Mouse (Mus musculus): ENCODE results near the gene 2610021A01Rik. TPM values are rescaled to one million over a fixed set of nuclear protein-coding genes. Genes with fewer than 3 reads are reported as not detected.
A peak's percentile ranks its signal among the peaks of the same experiment; 100 is the strongest.
"Not testable (repeated sequence)": the region's sequence is repeated elsewhere in the genome, so short reads cannot be mapped to it uniquely, and the experiment has no call there.

Gene 2610021A01Rik
- total RNA-seq (2014; rRNA removed) (6.8 and 10.0 TPM in 2 replicates), polyA plus RNA-seq (2012; rRNA removed) (2.1 and 2.3 TPM in 2 replicates)

DNA sequence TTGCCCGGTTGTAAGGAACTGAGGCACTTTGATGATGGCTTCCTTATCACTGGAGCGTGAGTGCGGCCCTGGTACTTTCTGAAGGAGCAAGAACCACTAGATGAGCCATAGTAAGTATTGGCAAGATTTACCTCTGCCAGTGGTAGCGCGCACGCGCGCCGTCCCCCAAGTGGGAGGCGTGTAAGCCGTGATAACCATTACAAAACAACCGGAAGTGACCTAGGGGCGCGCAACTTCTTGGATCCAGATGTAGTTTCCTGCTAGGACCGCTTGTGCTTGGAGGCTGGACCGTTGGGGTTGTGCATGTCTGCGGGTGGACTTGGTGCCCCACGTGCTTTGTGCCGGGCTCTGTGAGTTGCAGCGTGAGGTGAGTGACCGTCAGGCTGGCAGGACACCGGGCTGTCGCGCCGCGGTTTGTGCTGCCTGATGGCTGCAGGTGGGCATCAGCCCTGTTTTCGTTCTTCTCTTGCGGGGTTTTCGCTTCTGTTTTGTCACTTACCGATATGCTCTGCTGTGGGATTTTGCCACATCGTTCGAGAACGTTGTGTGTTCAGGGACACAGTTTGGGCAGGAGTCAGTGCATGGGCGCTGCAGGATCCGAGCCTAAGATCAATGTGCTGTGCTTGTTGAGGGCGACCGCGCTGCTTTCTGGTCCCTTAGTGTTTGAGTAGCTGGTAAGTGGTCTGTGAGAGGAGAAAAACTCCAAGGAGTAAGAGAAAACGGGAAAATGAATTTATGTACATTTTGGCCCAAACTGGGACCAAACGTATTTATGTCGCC is at the start of gene 2610021A01Rik:
Gene 2610021A01Rik (plus strand): TSS at position 197 of the 780 bp plus-strand sequence.
- H3K79me2 ChIP-seq (ENCODE audit: control insufficient read depth, insufficient read depth, low read length) = no peaks in the 10 kb centered on the region
- peak within 1 kb of the TSS; percentile 71 for H3K27ac ChIP-seq (replicated peaks; ENCODE audit: insufficient read depth, low read depth, low read length)
- H3K36me3 ChIP-seq (ENCODE audit: control insufficient read depth, insufficient read depth, low read length) = no peaks in the 10 kb centered on the region; the same call in 1 of the 2 replicates
- peaks cover 3% of the 10 kb centered on the region for H3K4me1 ChIP-seq (ENCODE audit: control insufficient read depth, insufficient read depth, low read length)
- peak within 1 kb of the TSS; percentile 61 for H3K9ac ChIP-seq (ENCODE audit: low read depth, low read length)
- peak; percentile 96 for DNase-seq (ENCODE audit: extremely low read depth, low read depth, low spot score)
- H3K27me3 ChIP-seq (ENCODE audit: control insufficient read depth, insufficient read depth, low read length) = no peaks in the 10 kb centered on the region
- peak within 1 kb of the TSS; percentile 65 for H3K4me3 ChIP-seq (ENCODE audit: insufficient read depth, low read depth, low read length)
- WGBS = under 1% methylated on average over 41 of the region's 41 CpGs
- TF ChIP-seq CTCF (IDR thresholded peaks at IDR 0.05; ENCODE audit: low read depth, low read length) (no peak), POLR2A (IDR thresholded peaks at IDR 0.05; ENCODE audit: extremely low read depth, insufficient read depth, low read length) (no peak)

DNA sequence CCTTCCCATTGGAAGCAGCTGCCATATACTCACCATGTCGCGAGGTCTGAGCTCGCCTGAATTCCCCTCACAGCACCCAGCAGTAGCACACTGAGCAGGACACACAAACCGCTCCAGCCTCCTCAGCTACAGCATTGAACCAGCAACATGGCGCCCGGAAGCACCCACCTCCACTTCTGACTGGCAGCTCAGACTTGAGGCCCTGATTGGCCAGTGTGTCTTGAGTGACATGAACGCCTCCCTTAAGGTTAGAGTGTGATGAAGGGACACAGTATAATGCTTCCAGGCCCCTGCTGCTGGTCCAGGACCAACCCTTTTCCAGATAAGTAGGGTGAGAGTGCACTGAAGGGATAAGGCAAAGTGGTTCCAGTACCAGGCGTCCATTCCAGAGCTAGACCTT is 38.3 kb upstream of the 2610021A01Rik start:
- Histone ChIP-seq H3K4me1 (ENCODE audit: control insufficient read depth, insufficient read depth, low read length) (no peaks in the 10 kb centered on the region), H3K36me3 (ENCODE audit: control insufficient read depth, insufficient read depth, low read length) (no peaks in the 10 kb centered on the region), H3K4me3 (ENCODE audit: insufficient read depth, low read depth, low read length) (no peak overlapping the region), H3K79me2 (ENCODE audit: control insufficient read depth, insufficient read depth, low read length) (no peaks in the 10 kb centered on the region), H3K27ac (replicated peaks; ENCODE audit: insufficient read depth, low read depth, low read length) (no peak overlapping the region), H3K9ac (ENCODE audit: low read depth, low read length) (no peak overlapping the region), H3K27me3 (ENCODE audit: control insufficient read depth, insufficient read depth, low read length) (no peaks in the 10 kb centered on the region)
- WGBS = 73% methylated on average over 8 of the region's 8 CpGs
- DNase-seq (ENCODE audit: extremely low read depth, low read depth, low spot score) = no peak
- no peak for TF ChIP-seq POLR2A (IDR thresholded peaks at IDR 0.05; ENCODE audit: extremely low read depth, insufficient read depth, low read length)
- no peak for TF ChIP-seq CTCF (IDR thresholded peaks at IDR 0.05; ENCODE audit: low read depth, low read length)

GRCm38 (mm10) chr7:41573562-41573961 is 25.5 kb upstream of the 2610021A01Rik start, which contains the start of gene Gm6871:
Gm6871 (minus strand) TSS chr7:41573662.
- not testable (repeated sequence) for H3K27me3 ChIP-seq (ENCODE audit: control insufficient read depth, insufficient read depth, low read length); H3K79me2 ChIP-seq (ENCODE audit: control insufficient read depth, insufficient read depth, low read length); H3K9ac ChIP-seq (ENCODE audit: low read depth, low read length); H3K27ac ChIP-seq (replicated peaks; ENCODE audit: insufficient read depth, low read depth, low read length); H3K4me1 ChIP-seq (ENCODE audit: control insufficient read depth, insufficient read depth, low read length); DNase-seq (ENCODE audit: extremely low read depth, low read depth, low spot score); H3K36me3 ChIP-seq (ENCODE audit: control insufficient read depth, insufficient read depth, low read length); H3K4me3 ChIP-seq (ENCODE audit: insufficient read depth, low read depth, low read length)
- WGBS = 85% methylated on average over 6 of the region's 6 CpGs

- DNase-seq (ENCODE audit: extremely low read depth, low read depth, low spot score) = peak; percentile 33
- TF ChIP-seq CTCF (IDR thresholded peaks at IDR 0.05; ENCODE audit: low read depth, low read length) (no peak), POLR2A (IDR thresholded peaks at IDR 0.05; ENCODE audit: extremely low read depth, insufficient read depth, low read length) (no peak)
- no peaks in the 10 kb centered on the region for H3K27me3 ChIP-seq (ENCODE audit: control insufficient read depth, insufficient read depth, low read length)
Measured at GRCm38 (mm10) chr7:41577956-41578355, 21.1 kb upstream of the 2610021A01Rik start.

DNA sequence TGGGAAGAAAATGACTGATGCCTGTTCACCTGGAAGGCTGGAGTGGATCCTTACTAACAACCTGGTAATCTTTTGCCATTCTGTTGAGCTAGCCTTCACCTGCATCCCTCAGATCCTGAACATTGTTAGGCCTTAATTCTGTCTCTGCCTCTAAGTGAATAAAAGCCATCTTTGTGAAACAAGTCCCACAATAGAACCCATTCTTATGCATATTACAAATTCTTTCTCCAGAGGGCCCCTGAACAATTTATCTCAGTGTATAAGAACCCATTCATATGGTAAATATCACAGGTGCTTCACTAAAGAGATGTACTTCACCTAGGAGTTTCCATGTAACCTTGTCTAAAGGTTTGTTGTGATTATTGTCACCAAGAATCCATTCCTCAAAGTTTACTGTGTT is 17.0 kb upstream of the 2610021A01Rik start:
- Histone ChIP-seq H3K27me3 (ENCODE audit: control insufficient read depth, insufficient read depth, low read length) (no peaks in the 10 kb centered on the region), H3K27ac (replicated peaks; ENCODE audit: insufficient read depth, low read depth, low read length) (no peak overlapping the region), H3K9ac (ENCODE audit: low read depth, low read length) (no peak overlapping the region), H3K4me1 (ENCODE audit: control insufficient read depth, insufficient read depth, low read length) (no peaks in the 10 kb centered on the region), H3K4me3 (ENCODE audit: insufficient read depth, low read depth, low read length) (no peak overlapping the region), H3K36me3 (ENCODE audit: control insufficient read depth, insufficient read depth, low read length) (no peaks in the 10 kb centered on the region), H3K79me2 (ENCODE audit: control insufficient read depth, insufficient read depth, low read length) (no peaks in the 10 kb centered on the region)
- no peak for DNase-seq (ENCODE audit: extremely low read depth, low read depth, low spot score)
- TF ChIP-seq POLR2A (IDR thresholded peaks at IDR 0.05; ENCODE audit: extremely low read depth, insufficient read depth, low read length) (no peak), CTCF (IDR thresholded peaks at IDR 0.05; ENCODE audit: low read depth, low read length) (no peak)

More at GRCm38 (mm10) chr7:41577956-41578355, 21.1 kb upstream of the 2610021A01Rik start:
- H3K4me1 ChIP-seq (ENCODE audit: control insufficient read depth, insufficient read depth, low read length) = no peaks in the 10 kb centered on the region
- H3K79me2 ChIP-seq (ENCODE audit: control insufficient read depth, insufficient read depth, low read length) = no peaks in the 10 kb centered on the region
- 64% methylated on average over 2 of the region's 2 CpGs for WGBS
- H3K36me3 ChIP-seq (ENCODE audit: control insufficient read depth, insufficient read depth, low read length) = no peaks in the 10 kb centered on the region
- no peak overlapping the region for H3K9ac ChIP-seq (ENCODE audit: low read depth, low read length)
- H3K4me3 ChIP-seq (ENCODE audit: insufficient read depth, low read depth, low read length) = no peak overlapping the region
- no peak overlapping the region for H3K27ac ChIP-seq (replicated peaks; ENCODE audit: insufficient read depth, low read depth, low read length)

DNA sequence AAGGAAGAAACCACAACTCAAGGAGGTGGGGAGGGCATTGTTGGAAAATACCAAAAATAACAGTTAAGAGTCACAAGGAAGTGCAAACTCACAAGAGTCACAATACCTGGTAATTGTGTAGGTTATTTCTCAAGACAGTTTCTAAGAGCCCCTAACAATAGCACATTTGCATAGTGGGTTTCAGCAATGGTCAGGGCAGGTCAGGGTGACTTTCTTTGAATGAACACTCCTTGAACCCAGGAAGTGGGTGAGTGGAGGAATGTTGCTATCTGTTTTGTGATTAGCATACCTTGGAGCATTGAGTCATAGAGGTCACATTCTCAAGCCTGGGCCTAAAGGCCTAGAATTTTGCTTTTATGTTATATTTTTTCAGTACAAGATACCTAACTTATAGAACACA is 11.2 kb upstream of the 2610021A01Rik start:
- not testable (repeated sequence) for DNase-seq (ENCODE audit: extremely low read depth, low read depth, low spot score); H3K27me3 ChIP-seq (ENCODE audit: control insufficient read depth, insufficient read depth, low read length); H3K4me1 ChIP-seq (ENCODE audit: control insufficient read depth, insufficient read depth, low read length); H3K79me2 ChIP-seq (ENCODE audit: control insufficient read depth, insufficient read depth, low read length); H3K36me3 ChIP-seq (ENCODE audit: control insufficient read depth, insufficient read depth, low read length); H3K27ac ChIP-seq (replicated peaks; ENCODE audit: insufficient read depth, low read depth, low read length); H3K9ac ChIP-seq (ENCODE audit: low read depth, low read length); H3K4me3 ChIP-seq (ENCODE audit: insufficient read depth, low read depth, low read length)
